22 mouse cellular contexts compared by ENCODE assay signal in the genomic region with DNA sequence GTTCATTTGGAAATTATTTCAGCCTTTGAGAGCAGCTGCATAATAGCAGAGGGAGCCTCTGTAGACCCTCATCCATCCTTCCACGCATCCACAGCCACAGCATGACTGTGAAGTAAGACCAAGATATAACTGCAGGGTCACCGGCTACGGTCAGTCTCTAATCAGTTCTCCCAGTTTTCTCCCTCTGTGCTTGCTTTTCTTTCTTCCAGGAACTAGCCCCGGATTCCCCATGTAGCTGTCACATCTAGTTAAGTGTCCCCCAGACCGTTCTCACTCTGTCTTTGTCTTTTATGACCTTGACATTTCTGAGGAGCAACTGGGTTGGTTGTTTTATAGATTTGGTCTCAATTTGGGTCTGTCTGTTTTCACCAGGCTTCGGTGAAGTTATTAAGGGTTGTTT.
"Had no signal": no experiment of that assay in that cellular context is flagged by ENCODE, and none has a peak within 500 bp of the region (broad histone marks: within the 10 kb centered on the region; RNA-seq: fewer than 3 reads in every experiment).

No protein-coding gene starts in this region.

- H3K4me2 ChIP-seq: heart, embryonic 11.5 days; intestine, embryonic 15.5 days; limb, embryonic 12.5 days; liver, embryonic 11.5 days; liver, embryonic 13.5 days had no signal

- H3K9me3 ChIP-seq: intestine, embryonic 15.5 days; limb, embryonic 10.5 days; liver, embryonic 13.5 days had no signal

- H3K27ac ChIP-seq: intestine, embryonic 15.5 days; layer of hippocampus, adult 2 months; left cerebral cortex, adult 2 months; limb, embryonic 10.5 days; limb, embryonic 12.5 days; liver, embryonic 13.5 days had no signal

- H3K27me3 ChIP-seq: intestine, embryonic 15.5 days; limb, embryonic 12.5 days; liver, embryonic 13.5 days had no signal

- DNase-seq: forebrain, postnatal 0 days; gastrocnemius, postnatal 14 days; gastrocnemius, postnatal 36 days; heart, adult 18-20 months; heart, postnatal 10 days; heart, postnatal 4 days; kidney, adult 18-20 months; kidney, adult 8-10 months; kidney, postnatal 10 days; kidney, postnatal 25 days; kidney, postnatal 4 days; liver; liver, embryonic 13.5 days had no signal

- H3K36me3 ChIP-seq: intestine, embryonic 15.5 days; liver, embryonic 13.5 days had no signal

- H3K9ac ChIP-seq: forebrain, postnatal 0 days; intestine, embryonic 15.5 days; limb, embryonic 12.5 days; liver, embryonic 13.5 days had no signal

- H3K4me3 ChIP-seq: intestine, embryonic 15.5 days; layer of hippocampus, adult 2 months; left cerebral cortex, adult 2 months; limb, embryonic 10.5 days; limb, embryonic 12.5 days; liver, embryonic 13.5 days had no signal

- H3K4me1 ChIP-seq: intestine, embryonic 15.5 days; limb, embryonic 10.5 days; limb, embryonic 12.5 days had no signal

- ATAC-seq: forebrain, postnatal 0 days; inflammation-experienced regulatory T-cells, adult 6 months; intestine, embryonic 15.5 days; intestine, postnatal 0 days had no signal
